Mouse (Mus musculus) hindbrain, postnatal 0 days (tissue): ENCODE data around the gene Trappc3. TPM values are rescaled to one million over a fixed set of nuclear protein-coding genes. Genes with fewer than 3 reads are reported as not detected.

Experiments
- ATAC-seq: fragments of 200-750 bp; cut with Nextera tagmentation; 2 replicates; pipeline ENCODE4 v1.8.0; 2017; ENCODE audit warnings: mild to moderate bottlenecking, moderate TSS enrichment, moderate library complexity
- DNase-seq: peaks from one replicate; pipeline ENCODE4 v3.0.0-alpha.2; 2015; ENCODE audit warnings: low spot score
- H3K27ac ChIP-seq: fragments of 300-500 bp; sonication (generic); 2 replicates; pipeline ENCODE4 v1.5.1; 2014; ENCODE audit warnings: mild to moderate bottlenecking
- H3K27me3 ChIP-seq: fragments of 300-500 bp; sonication (generic); 2 replicates; pipeline ENCODE4 v1.6.1; 2014; ENCODE audit warnings: low read length, mixed read lengths; ENCODE audit not compliant: insufficient read depth
- H3K36me3 ChIP-seq: fragments of 300-500 bp; sonication (generic); 2 replicates; pipeline ENCODE4 v1.6.1; 2014; ENCODE audit warnings: low read length, mixed read lengths; ENCODE audit not compliant: insufficient read depth
- H3K4me1 ChIP-seq: fragments of 300-500 bp; sonication (generic); 2 replicates; pipeline ENCODE4 v1.6.1; 2014; ENCODE audit warnings: antibody characterized with exemption, low read length, mixed read lengths; ENCODE audit not compliant: insufficient read depth
- H3K4me2 ChIP-seq: fragments of 300-500 bp; sonication (generic); 2 replicates; pipeline ENCODE4 v1.6.1; 2014; ENCODE audit warnings: low read depth, mild to moderate bottlenecking, low read length, moderate library complexity, mixed read lengths
- H3K4me3 ChIP-seq: fragments of 300-500 bp; sonication (generic); 2 replicates; pipeline ENCODE4 v1.5.1; 2014; ENCODE audit warnings: low read length
- H3K9ac ChIP-seq: fragments of 300-500 bp; sonication (generic); replicated peaks from 2 replicates; pipeline ENCODE4 v1.6.1; 2014; ENCODE audit warnings: mild to moderate bottlenecking, low read length, moderate library complexity, mixed read lengths
- H3K9me3 ChIP-seq: fragments of 300-500 bp; sonication (generic); 2 replicates; pipeline ENCODE4 v1.6.1; 2016; ENCODE audit warnings: low read length, mixed read lengths
- CTCF ChIP-seq: IDR thresholded peaks from 2 replicates; pipeline ENCODE4 v1.5.1; 2016; ENCODE audit warnings: antibody characterized with exemption, control low read depth, low read depth
- WGBS: fragments of 180-500 bp; shearing (Covaris S2); extraction: QIAGEN DNeasy Blood & Tissue Kit; methylation state at CpG from one replicate; pipeline ENCODE4 v1.1.7; 2014; 5-methylcytosine and 5-hydroxymethylcytosine counted together
- polyA plus RNA-seq: library from polyadenylated mRNA; unstranded; fragments of >200 nt; fragmentation: Nextera tagmentation; extraction: Ambion mirVana; gene quantifications from 2 replicates; pipeline ENCODE4 v1.2.1, GENCODE M21; 2015
- total RNA-seq: library from RNA; depleted of rRNA; stranded (reverse); fragments of >200 nt; gene quantifications from 2 replicates; pipeline ENCODE4 v1.2.3, GENCODE M21; 2014

Gene Trappc3
- total and polyA plus RNA-seq, 2 experiments from 2014 or later: 97.4 to 188 TPM

GRCm38 (mm10) chr4:126306827-126307226 lies 44.7 kb downstream of the Trappc3 start:
- H3K9ac ChIP-seq: no peak overlapping the region
- peaks cover 7% of the 10 kb centered on the region; the same call in 1 of the 2 replicates for H3K4me1 ChIP-seq
- peaks cover 14% of the 10 kb centered on the region for H3K27me3 ChIP-seq
- no peak overlapping the region for H3K27ac ChIP-seq
- no peak overlapping the region for H3K4me3 ChIP-seq
- H3K9me3 ChIP-seq: no peaks in the 10 kb centered on the region
- no peak for TF ChIP-seq CTCF
- WGBS: 13% methylated on average over 2 of the region's 2 CpGs
- no peak for ATAC-seq
- no peaks in the 10 kb centered on the region for H3K36me3 ChIP-seq
- no peak overlapping the region for H3K4me2 ChIP-seq
- no peak for DNase-seq

GRCm38 (mm10) chr4:126309211-126309921 lies 47.2 kb downstream of the Trappc3 start:
- peak overlapping the region; percentile 25 for H3K4me3 ChIP-seq
- no peak overlapping the region for H3K9ac ChIP-seq
- 0 out of 2 replicates have a peak, but pooled peaks have one; percentile 17 for TF ChIP-seq CTCF
- H3K27ac ChIP-seq: no peak overlapping the region
- WGBS: 18% methylated on average over 20 of the region's 20 CpGs
- DNase-seq (peak; percentile 42), ATAC-seq (peak; percentile 62)
- H3K4me2 ChIP-seq: peak overlapping the region; percentile 53
- H3K4me1 ChIP-seq: peaks cover 7% of the 10 kb centered on the region; the same call in 1 of the 2 replicates
- H3K27me3 ChIP-seq: no peaks in the 10 kb centered on the region
- H3K9me3 ChIP-seq: no peaks in the 10 kb centered on the region
- no peaks in the 10 kb centered on the region for H3K36me3 ChIP-seq

GRCm38 (mm10) chr4:126309922-126310309 lies 47.8 kb downstream of the Trappc3 start:
- Histone ChIP-seq H3K9me3 (no peaks in the 10 kb centered on the region), H3K4me3 (peak overlapping the region; percentile 25), H3K9ac (no peak overlapping the region), H3K4me2 (peak overlapping the region; percentile 53), H3K4me1 (peaks cover 7% of the 10 kb centered on the region; the same call in 1 of the 2 replicates), H3K36me3 (no peaks in the 10 kb centered on the region), H3K27me3 (no peaks in the 10 kb centered on the region), H3K27ac (no peak overlapping the region)
- peak; percentile 91 for DNase-seq
- peak; percentile 90 for TF ChIP-seq CTCF
- WGBS: 1% methylated on average over 7 of the region's 7 CpGs
- peak; percentile 86 for ATAC-seq

- Histone ChIP-seq H3K27ac (no peak overlapping the region), H3K4me3 (no peak overlapping the region), H3K4me1 (peaks cover 7% of the 10 kb centered on the region; the same call in 1 of the 2 replicates), H3K9me3 (no peaks in the 10 kb centered on the region), H3K4me2 (no peak overlapping the region), H3K27me3 (no peaks in the 10 kb centered on the region), H3K36me3 (no peaks in the 10 kb centered on the region), H3K9ac (no peak overlapping the region)
- no peak for ATAC-seq
- WGBS: 77% methylated on average over 7 of the region's 7 CpGs
- DNase-seq: no peak
- no peak for TF ChIP-seq CTCF
Measured at GRCm38 (mm10) chr4:126310344-126310743, 48.2 kb downstream of the Trappc3 start.

GRCm38 (mm10) chr4:126311566-126312200 lies 49.6 kb downstream of the Trappc3 start:
- no peak for TF ChIP-seq CTCF
- no peak overlapping the region for H3K4me3 ChIP-seq
- H3K9me3 ChIP-seq: no peaks in the 10 kb centered on the region
- H3K4me2 ChIP-seq: no peak overlapping the region
- no peak for ATAC-seq
- no peak for DNase-seq
- WGBS: 86% methylated on average over 16 of the region's 16 CpGs
- H3K27ac ChIP-seq: no peak overlapping the region
- no peaks in the 10 kb centered on the region for H3K27me3 ChIP-seq
- peaks cover 7% of the 10 kb centered on the region; the same call in 1 of the 2 replicates for H3K4me1 ChIP-seq
- peaks cover 7% of the 10 kb centered on the region for H3K36me3 ChIP-seq
- H3K9ac ChIP-seq: no peak overlapping the region

GRCm38 (mm10) chr4:126313202-126313601 lies 51.1 kb downstream of the Trappc3 start:
- ATAC-seq: no peak
- WGBS: 51% methylated on average over 5 of the region's 5 CpGs
- H3K4me2 ChIP-seq: no peak overlapping the region
- H3K27me3 ChIP-seq: no peaks in the 10 kb centered on the region
- peaks cover 16% of the 10 kb centered on the region for H3K36me3 ChIP-seq
- H3K4me1 ChIP-seq: peaks cover 7% of the 10 kb centered on the region; the same call in 1 of the 2 replicates
- no peak overlapping the region for H3K4me3 ChIP-seq
- no peak overlapping the region for H3K27ac ChIP-seq
- H3K9ac ChIP-seq: no peak overlapping the region
- no peaks in the 10 kb centered on the region for H3K9me3 ChIP-seq
- TF ChIP-seq CTCF: no peak
- no peak for DNase-seq
